Mouse (Mus musculus): Measurements from ENCODE around the gene Dgkz.

Gene Dgkz

DNA sequence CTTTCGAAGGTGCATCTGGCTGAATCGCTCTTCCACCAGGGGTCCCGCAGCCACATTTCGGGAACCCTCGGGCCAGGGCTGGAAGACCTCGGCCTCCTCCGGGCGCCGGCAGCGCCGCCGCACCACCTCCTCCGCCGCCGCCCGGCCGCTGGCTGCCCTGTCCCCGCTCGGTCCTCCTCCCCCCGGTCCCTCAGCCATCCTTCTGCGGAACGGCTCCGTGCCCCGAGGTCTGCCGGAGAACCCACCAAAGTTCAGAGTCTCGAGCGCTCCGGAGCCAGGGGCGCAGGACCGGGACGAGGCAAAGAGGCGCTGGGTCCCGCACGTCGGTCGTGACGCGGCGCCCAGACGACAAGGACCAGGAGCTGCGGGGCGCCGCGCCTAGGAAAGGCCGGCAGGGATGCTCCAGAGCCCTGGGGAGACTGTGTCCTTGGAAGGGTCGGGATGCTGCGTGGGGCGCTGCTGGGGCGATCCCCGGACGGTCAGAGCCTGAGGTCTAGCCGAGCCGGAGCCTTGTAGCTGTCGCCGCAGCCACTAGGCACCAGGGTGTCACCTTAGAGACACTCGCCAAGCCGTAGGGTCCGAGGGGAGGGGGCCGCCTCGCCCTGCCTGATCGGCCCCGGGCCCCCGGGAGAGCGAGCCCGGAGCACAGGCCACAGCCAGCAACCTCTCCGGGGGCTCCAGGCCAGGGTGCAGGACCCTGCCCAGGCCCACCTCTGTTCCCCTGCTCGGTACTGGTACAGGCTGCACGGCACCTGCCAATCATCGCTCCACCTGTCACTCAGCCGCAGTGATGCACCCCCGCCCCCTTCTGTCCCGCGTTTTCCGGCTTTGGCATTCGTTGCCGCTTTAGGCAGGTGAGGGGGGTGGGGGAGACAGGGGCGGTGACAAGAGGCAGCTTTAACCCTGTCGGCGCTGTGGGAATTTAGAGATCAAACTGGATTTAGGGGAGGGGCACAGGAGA, at the start of gene Dgkz:
Dgkz (minus strand) TSS at position 284 of the 961 bp plus-strand sequence.
- DNase-seq (ENCODE audit: low spot score in 2 of 2): peak; percentile 45 to 52

DNA sequence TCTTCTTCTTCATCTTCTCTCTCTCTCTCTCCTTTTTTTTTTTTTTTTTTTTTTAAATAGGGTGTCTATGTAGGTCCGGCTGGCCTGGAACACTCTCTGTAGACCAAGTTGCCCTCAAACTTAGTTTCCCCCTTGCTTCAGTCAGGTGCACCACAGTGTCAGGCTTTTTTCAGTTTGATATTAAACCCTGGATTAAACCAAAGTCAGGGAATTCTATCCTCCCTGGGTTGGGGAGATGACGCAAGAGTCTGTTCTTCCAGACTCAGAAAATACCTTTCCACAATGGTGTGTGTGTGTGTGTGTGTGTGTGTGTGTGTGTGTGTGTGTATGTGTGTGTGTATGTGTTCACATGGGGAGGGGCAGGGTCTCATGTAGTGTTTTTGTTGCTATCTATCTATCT, 49.5 kb upstream of the Dgkz start:
- DNase-seq (ENCODE audit: low spot score in 2 of 2): no peak

DNA sequence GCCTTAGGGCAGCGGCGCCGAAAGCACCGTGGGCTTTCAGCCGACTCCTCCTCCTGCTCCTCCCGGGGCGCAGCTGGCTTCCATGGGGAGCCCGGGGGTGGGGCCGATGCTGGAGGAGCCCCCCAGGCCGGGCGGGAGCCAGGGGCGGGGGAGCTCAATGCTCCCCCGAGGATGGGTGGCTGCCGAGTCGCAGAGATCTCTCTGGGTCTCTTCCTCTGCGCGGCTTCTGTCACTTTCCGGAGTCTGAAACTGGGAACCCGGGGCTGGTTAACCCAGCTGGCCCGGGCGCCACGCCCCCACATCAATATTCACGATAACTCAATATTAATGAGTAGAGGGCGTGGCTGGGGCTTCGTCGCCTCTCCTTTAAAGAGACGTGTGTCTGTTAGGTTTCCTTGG, 48.6 kb upstream of the Dgkz start, which contains the start of gene Creb3l1:
Creb3l1 (minus strand) TSS at position 229 of the 399 bp plus-strand sequence.
- DNase-seq (ENCODE audit: low spot score in 2 of 2): no peak

DNA sequence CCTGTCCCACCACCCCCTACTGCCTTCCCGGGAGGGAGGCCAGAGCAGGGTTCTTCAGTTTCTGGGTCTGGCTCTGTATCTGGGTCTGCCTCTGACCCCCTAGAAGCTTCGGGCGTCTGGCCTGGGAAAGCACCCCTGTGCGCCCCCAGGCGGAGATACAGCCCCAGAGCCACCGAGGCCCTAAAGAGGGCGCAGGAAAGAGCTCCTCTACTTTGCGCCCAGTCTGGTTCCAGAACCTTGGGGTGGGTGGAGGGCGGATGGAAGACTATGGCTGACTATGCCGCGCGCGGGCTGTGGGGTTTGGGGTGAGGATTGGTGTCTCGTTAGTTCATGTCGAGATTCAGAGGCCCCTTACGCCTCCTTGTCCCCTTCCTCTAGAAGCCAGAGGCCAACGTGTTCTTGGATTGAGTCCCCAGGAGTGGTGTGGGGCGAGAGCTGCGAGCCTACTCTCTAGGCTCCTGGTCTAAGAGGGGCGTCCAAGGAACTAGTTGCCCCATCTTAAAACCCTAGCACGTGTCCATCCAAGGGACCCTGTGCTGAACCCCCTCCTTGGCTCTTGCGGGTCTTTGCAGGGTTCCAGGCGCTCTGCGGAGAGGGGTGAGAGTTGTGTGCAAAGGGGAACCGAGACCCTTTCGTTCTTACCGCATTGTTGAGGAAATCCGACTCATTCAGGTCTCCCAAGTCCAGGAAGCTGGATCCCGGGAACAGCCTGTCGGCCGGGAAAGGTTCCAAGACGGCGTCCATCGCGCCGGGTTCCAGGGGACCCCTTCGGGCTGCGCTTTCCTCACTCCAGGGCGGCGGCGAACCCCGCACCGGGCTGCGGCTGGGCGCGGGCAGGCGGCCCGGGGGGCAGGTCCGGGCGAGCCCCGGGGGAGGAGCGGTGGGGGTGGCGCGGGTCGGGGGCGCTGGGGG, 48.0 kb upstream of the Dgkz start:
- peak in 1 of 2 experiments; percentile 35 for DNase-seq (ENCODE audit: low spot score in 2 of 2)

DNA sequence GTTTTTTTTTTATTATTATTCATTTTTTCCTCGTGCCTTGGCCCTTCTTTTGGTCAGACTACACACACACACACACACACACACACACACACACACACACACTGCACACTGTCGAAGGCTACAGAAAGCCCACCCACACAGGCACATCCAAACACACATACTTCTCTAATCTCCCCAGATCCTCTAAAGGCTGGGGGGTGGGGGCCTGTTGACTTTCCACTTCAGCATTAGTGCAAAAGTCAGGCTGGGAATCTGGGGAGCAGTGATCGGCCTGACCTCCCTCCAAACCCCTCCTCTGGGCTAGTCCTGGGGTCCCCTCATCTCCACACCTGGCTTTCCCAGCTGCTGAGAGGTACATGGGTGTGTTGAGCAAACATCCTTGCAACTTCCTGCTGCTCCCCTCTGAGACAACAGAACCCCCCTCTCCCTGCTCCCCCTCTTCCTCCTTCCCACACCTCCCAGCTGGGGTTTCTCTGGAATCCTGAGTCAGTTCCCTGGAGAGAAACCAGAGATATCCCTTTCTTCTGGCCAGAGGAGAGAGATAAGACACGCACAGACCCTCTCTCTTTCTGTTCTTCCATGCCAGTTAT, 45.1 kb upstream of the Dgkz start:
- no peak for DNase-seq (ENCODE audit: low spot score in 2 of 2)

DNA sequence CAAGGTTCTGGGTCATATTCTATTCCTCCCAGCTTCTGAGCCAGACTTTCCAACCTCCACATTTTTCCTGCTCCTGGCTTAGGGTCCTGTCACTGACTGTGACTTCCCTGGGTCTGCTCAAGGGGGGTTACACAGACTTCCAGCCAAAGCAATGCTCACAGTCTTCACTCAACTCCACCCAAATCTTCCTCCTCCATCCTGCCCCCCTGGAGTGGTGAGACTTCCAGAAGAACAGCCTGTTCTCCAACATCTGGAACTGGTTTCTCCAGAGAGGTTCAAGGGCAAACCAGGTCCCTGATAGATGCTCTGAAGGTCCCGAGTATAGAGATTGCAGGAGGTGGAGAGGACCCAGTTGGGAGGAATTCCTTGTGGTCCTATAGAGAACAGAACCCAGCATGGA, 41.8 kb upstream of the Dgkz start:
- DNase-seq (ENCODE audit: low spot score in 2 of 2): no peak

DNA sequence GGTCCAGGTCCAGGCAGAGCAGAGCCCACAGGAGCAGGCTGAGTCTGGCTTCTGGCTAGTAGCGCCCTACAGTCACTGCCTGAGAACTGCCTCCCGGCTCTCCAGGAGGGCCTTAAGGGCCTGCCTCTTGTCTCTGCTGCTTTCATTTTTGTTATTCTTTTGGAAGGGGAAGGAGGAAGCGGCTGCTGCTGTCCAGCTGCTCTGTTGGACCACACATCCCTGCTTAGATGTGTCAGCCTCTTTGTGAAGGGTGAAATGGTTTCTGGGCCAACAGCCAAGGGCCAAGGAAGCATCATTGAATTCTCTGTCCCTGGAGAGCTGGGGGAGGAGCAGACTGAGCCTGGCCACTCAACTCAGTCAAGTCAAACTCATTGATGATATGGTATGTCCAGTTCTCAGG, 41.3 kb upstream of the Dgkz start:
- no peak for DNase-seq (ENCODE audit: low spot score in 2 of 2)

DNA sequence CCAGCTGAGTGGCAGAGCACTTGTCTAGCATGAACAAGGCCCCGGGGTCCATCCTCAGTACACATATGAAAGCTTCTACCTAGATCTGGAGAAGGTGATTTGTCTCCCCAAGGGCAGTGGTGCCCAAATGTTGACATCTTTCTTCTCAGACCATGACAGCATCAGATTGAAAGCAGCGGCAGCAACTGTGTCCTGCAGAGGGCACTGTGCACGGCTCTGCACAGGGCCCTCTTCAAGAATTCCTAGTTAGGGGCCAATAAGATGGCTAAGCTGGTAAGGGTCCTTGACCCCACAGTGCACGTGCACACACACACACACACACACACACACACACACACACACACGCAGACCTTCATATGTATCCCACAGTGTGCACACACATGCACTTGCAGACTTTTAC, 39.2 kb upstream of the Dgkz start:
- DNase-seq (ENCODE audit: low spot score in 2 of 2): no peak

DNA sequence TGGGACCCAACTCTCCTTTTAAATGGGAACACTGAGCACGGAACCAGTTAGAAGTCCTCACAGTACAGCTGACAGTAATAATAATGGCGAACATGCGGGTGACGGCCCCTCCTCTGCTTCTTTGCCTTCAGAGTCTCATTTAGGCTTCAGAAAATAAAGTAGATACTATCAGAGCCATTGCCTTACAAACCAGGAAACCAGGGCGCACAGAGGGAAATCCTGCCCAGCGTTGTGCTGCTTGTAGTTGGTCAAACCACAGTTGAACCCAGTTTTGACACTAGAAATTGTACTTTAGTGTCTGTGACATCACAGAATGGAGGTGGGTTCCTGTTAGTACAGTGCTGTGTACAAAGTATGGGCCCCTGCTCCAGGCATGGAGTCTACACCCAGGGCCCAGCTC, 38.6 kb upstream of the Dgkz start:
- no peak for DNase-seq (ENCODE audit: low spot score in 2 of 2)

DNA sequence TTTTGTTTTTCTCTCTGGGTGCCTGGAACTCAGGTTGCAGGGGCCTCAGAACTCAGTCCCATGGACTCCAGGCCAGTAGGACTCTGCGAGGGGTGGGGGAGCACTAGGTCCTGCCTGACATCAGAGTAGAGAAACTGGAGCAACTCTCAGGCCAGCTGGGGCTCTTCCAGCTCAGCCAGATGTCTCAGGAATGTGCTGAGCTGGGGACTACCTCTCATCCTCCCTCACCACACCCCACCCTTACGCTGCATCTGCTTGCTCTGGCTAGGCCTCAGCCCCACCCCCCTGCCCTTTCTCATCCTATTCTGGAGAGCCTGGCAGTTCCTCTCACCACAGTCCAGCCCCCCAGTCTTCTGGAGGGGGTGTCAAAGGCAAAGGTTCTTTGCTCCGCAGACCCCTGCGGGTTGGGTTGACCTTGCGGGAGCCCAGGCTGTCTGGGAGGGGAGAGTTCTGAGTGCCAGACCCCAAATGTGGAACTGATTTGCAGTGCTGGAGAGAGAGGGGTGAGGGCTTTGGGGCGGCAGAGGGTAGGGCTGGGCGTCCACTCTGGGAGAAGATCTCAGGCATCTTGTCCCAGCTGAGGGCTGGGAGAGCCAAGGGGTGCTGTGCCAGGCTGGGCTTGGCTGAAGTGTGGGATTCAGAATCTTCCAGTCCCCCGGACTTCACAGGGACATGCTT, 37.2 kb upstream of the Dgkz start:
- no peak for DNase-seq (ENCODE audit: low spot score in 2 of 2)

DNA sequence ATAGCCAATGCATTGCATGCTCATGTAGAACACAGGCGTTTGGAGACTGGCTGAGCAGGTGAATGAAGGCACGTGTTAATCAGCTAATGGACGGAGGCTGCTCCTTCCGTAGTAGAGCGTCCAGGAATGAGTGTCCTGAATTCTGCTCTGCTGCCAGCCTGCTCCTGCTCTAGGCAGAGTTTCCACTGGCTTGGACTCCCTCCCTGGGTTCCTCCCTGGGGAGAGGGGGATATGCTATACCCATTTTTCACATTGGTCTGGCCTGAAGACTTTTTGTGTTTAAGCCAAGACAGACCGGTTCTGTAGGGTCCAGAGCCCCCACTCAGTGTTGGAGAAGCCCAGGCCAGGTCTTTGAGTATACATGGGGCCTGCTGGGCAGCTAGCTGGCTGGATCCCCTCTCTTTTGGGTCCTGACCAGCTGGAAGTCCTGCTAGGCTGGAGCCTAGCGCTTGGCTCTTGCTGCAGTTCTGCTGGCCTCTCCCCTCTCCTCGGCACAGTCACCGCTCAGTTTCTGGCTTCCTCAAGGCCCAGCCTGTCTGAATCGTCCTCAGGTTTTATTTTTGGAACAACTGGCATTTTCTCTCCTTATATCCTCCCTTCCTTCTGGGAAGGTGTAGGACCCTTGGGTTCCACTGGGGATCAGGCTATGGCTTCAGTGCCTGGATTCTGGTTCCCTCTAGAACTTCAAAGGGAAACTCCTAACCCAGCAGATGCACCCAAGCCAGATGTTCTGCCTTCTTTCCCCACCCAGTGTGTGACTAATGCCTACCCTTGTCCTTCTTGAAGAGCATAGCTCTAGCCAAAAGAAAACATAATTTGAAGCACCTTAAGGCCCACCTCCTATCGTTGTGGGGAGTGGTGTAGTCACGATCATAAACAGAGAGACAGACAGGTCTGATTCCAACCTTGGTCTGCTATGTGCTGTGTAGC, 36.0 kb upstream of the Dgkz start:
- DNase-seq (ENCODE audit: low spot score in 2 of 2): no peak

DNA sequence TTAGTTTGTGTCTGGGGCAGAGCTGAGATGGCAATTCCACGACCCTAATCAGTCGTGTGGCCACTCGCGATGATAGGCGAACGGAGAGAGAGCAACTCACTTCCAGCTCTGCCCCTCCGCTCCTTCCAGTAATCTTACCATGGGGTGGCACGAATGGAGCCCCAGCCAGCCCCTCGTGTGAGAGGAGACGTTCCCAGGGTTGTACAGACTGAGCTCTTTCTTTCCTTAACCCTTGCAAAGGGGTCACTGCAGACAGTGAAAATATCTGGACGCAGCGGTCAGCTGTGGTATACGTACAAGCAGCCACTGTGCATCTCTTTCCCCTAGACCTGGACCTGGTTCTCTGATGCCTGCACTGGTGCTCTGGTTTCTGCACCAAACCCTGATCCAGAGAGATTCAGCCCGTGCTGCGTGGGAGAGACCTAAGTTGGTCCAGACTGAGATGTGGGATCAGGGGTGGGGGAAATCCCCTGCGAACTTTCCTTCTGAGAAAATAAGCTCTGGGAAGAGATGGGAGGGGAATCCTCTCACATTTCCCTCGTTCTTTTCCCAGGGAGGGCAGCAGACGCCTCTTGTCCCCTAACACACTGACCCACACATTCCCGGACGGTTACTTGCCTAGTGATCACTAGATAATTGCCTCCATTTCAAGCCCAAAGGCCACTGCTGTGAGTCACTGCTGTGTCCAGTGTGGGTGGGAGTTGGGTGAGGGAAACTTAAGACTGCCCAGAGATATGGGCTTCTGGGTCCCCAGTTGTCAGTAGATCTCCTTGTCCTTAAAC, 33.1 kb upstream of the Dgkz start:
- DNase-seq (ENCODE audit: low spot score in 2 of 2): no peak

DNA sequence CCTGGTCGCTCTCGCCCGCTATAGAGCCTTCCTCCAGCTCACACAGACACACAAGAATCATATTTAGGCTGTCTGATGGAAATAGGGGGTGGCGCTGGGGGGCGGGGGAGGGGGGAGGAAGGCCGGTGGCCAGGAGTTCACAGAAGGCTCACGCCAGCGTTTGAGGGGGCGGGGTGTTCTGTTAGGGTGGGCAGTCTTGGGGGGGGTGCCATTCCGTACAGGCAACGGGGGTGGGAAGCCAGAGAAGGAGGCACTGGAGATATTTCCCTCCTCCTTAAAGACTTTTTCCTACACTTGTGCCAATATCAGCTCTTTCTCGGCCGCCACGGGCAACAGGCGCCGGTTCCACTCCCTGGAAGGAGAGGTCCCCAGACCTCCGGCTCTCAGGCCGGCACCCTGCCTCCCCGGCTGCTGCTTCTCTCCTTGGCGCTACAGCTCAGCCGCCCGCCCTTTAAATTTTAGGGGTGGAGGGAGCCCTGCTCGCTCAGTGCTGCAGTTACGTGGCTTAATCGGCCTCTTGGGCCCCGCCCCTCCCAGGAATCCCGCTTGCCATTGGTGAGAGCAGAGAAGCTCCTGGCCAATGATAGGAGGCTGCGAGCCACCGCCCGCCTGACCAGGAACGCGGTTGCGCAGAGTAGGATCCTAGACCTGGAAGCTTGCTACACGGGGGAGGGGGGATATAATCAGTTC, 32.4 kb upstream of the Dgkz start:
- peak; percentile 93 for DNase-seq (ENCODE audit: low spot score in 2 of 2)

DNA sequence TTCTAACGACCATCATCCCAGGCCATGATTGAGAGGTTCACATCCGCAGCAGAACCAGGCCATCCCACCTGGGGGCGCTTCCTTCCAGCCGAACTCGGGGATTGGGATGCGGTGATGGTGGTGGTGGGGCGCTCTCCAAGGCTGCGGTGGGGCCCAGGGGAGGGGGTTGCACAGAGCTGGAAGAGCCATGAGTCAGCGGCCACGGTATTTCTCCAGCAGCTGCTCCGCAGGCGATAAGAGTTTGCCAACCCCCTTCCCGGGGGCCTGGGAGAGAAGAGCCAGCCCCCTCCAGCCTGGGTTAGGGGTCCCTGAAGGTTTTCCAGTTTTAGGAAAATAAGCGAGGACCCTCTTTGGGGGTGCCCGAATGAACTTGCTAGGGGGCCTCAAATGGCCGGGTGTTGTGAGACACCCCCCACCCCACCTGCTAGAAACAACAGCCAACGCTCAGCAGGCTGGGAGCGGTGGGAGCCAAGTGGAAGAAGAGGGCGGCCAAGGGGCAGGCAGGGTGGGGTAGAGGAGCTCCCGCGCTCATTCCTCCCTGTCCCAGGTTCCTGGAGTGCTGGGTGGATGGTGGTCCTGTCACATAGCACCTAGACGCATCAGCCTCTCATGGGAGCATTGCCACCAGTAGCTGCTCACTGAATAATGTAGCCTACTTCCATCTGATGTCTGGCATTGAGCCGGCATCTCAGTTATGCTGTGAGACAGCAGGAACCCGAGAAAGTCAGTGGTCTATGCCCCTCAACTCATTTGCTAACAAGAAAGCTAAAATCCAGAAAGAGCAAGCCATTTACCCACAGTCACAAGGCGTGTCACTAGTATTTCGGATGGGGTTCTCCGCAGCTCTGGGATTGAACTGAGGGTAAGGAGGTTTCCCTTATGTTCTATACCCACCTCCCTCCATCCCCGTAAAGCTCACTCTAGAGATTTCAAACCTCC, 31.6 kb upstream of the Dgkz start:
- no peak for DNase-seq (ENCODE audit: low spot score in 2 of 2)

DNA sequence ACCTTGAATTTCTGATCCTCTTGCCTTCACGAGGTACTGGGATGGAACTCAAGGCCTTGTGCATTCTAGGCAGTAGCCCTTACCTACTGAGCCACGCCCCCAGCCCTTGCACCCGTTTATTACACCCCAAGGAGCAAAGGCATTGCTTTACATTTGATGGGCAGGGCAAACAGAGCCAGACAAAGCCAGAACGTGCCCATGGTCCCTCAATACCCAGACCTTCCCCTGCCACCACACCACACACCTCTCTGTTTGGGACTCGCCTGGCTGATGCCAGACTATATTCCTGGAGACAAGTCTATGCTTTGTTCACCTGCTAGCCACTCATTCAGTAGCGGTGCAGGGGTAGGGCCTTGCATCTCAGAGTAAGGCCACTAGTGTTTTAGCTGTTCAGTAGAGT, 30.8 kb upstream of the Dgkz start:
- DNase-seq (ENCODE audit: low spot score in 2 of 2): no peak

DNA sequence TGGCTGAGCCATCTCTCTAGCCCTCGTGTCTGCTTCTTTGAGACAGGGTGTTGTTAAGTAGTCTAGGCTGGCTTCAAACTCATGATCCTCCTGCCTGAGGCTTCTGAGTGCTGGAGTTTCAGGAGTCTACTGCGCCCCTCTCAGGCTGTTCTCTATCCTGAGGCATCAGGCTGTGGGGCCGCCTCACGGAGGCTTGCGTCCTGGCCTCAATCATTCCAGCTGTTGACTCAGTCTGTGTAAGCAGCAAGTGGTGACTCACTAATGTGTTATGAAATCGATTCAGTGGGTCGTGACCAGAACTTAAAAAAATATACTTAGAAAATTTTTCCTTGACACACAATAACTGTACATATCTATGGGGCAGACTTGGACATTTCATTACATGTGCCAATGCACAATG, 29.0 kb upstream of the Dgkz start:
- no peak for DNase-seq (ENCODE audit: low spot score in 2 of 2)

DNA sequence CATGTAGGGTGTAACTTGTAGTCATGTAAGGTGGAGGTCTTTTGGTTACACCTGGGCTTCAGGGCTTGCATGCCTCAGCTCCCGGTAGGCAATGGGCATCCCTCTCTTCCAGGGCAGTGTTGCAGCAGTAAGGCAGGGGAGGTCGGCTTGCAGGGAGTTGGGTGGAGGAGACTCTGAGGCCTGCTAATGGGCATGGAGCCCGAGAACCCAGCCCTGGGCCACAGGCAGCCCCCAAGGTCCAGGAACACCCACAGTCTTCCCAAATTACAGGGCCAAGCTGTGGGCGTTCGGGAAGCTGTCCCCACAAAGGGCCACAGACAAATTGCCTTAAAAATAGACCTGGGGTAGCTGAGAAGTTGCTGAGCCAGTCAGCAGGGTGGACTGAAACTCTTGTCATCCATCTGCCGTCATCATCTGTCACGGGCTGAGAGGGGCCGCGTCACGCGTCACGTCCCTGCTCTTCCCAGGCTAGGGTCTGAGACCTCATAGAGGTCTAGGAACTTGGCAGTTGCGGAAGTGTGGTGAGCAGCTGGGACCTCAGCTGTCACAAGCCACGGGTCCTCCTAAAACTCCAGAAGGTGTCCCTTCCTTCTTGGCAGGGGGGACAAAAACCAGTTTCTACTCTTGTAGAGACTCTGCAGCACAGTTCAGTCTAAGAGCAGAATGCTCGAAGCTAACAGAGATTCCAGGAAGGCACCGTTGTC, 22.4 kb upstream of the Dgkz start:
- no peak for DNase-seq (ENCODE audit: low spot score in 2 of 2)

Data from thymus, postnatal 10 days (tissue).